Mouse (Mus musculus) heart, embryonic 13.5 days (tissue): ENCODE measurements around the gene Cybc1. TPM values are rescaled to one million over a fixed set of nuclear protein-coding genes. Genes with fewer than 3 reads are reported as not detected.

Source experiments
- ATAC-seq: fragments of 200-750 bp; cut with Nextera tagmentation; 2 replicates; pipeline ENCODE4 v1.8.0; 2017; ENCODE audit warnings: moderate TSS enrichment; ENCODE audit not compliant: insufficient number of reproducible peaks, low FRiP score, low TSS enrichment; ENCODE audit errors: extremely low read depth
- H3K27ac ChIP-seq: fragments of 300-500 bp; sonication (generic); replicated peaks from 2 replicates; pipeline ENCODE4 v1.5.1; 2015; ENCODE audit warnings: moderate library complexity, mild to moderate bottlenecking, inconsistent platforms
- H3K27me3 ChIP-seq: fragments of 300-500 bp; sonication (generic); replicated peaks from 2 replicates; pipeline ENCODE4 v1.6.1; 2015; ENCODE audit warnings: mild to moderate bottlenecking, inconsistent platforms
- H3K36me3 ChIP-seq: fragments of 300-500 bp; sonication (generic); 2 replicates; pipeline ENCODE4 v1.6.1; 2015; ENCODE audit warnings: mild to moderate bottlenecking, inconsistent platforms
- H3K4me1 ChIP-seq: fragments of 300-500 bp; sonication (generic); 2 replicates; pipeline ENCODE4 v1.6.1; 2015; ENCODE audit warnings: inconsistent platforms
- H3K4me2 ChIP-seq: fragments of 300-500 bp; sonication (generic); 2 replicates; pipeline ENCODE4 v1.6.1; 2015; ENCODE audit warnings: inconsistent platforms, mild to moderate bottlenecking, moderate library complexity
- H3K4me3 ChIP-seq: fragments of 300-500 bp; sonication (generic); 2 replicates; pipeline ENCODE4 v1.5.1; 2015; ENCODE audit warnings: moderate library complexity, mild to moderate bottlenecking, inconsistent platforms
- H3K9ac ChIP-seq: fragments of 300-500 bp; sonication (generic); 2 replicates; pipeline ENCODE4 v1.6.1; 2015; ENCODE audit warnings: inconsistent platforms, mild to moderate bottlenecking, moderate library complexity
- H3K9me3 ChIP-seq: fragments of 300-500 bp; sonication (generic); 2 replicates; pipeline ENCODE4 v1.6.1; 2016; ENCODE audit warnings: inconsistent platforms
- WGBS: fragments of 180-500 bp; shearing (Covaris S2); methylation state at CpG from one replicate; pipeline ENCODE4 v1.1.7; 2015; ENCODE audit warnings: mixed read lengths; 5-methylcytosine and 5-hydroxymethylcytosine counted together
- polyA plus RNA-seq: library from polyadenylated mRNA; unstranded; fragments of >200 nt; fragmentation: Nextera tagmentation; extraction: Ambion mirVana; gene quantifications from 2 replicates; pipeline ENCODE4 v1.2.1, GENCODE M21; 2015

Cybc1 gene
- polyA plus RNA-seq, 1 experiment from 2014 or later = 21.5 TPM

DNA sequence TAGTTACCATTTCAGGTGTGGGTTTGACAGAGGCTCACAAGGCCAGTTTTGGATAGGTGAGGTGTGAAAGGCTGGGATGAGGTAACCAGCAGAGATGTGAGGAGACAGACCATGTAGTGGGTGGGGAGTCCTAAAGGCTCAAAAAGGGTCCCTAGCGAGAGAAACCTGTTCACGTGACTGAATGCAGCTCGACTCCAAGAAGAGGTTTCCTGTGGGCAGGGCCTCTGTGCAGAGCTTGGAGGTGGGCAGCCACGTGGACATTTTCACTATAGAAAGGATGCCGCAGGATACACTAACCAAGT lies 25.3 kb downstream of the Cybc1 start:
- H3K27me3 ChIP-seq = no peaks in the 10 kb centered on the region
- H3K4me2 ChIP-seq = peak overlapping the region; percentile 87
- H3K27ac ChIP-seq = peak overlapping the region; percentile 90; the same call in 1 of the 2 replicates
- peak overlapping the region; percentile 91 for H3K9ac ChIP-seq
- WGBS = 3% methylated on average over 5 of the region's 5 CpGs
- peak overlapping the region; percentile 86 for H3K4me3 ChIP-seq
- H3K4me1 ChIP-seq = peaks cover 21% of the 10 kb centered on the region
- H3K9me3 ChIP-seq = no peaks in the 10 kb centered on the region
- peaks cover 11% of the 10 kb centered on the region for H3K36me3 ChIP-seq
- no peak for ATAC-seq

DNA sequence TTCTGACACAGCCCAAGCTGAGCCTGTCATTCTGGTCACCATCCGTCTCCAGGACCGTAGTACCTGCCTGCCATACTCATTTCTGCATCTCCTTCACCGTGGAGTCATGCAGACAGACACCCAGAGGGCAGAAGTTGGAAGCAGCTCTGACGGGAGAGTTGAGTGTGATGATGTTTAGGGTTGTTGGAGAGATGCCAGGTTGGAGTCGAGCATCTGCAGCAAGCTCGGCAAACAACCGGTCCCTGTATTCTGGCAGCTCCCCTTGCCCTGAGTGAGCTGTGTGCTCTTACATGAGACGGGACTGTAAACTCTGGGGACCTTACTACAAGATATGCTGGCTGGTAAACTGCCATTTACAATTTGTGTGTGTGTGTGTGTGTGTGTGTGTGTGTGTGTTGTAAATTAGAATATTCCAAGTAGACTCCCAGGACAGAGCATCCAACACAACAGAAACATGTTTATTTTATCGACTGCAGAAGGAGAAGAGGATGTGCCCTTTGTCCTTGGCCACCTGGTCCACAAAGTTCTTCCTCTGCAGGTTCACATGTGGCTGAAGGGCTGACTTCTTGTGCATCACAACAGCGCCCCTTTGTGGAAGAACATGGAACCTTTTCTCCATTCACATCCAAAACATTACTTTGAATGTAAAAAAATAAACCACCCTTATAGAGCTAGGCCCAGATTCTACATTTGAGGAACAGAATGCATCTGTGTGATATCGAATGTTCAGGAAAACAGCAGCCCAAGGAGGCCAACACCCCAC lies 27.5 kb downstream of the Cybc1 start:
- H3K4me3 ChIP-seq = no peak overlapping the region
- no peak overlapping the region for H3K9ac ChIP-seq
- H3K27me3 ChIP-seq = no peaks in the 10 kb centered on the region
- H3K4me2 ChIP-seq = no peak overlapping the region
- H3K27ac ChIP-seq = no peak overlapping the region
- no peak for ATAC-seq
- H3K4me1 ChIP-seq = peaks cover 21% of the 10 kb centered on the region
- no peaks in the 10 kb centered on the region for H3K36me3 ChIP-seq
- WGBS = 41% methylated on average over 11 of the region's 11 CpGs
- no peaks in the 10 kb centered on the region for H3K9me3 ChIP-seq

DNA sequence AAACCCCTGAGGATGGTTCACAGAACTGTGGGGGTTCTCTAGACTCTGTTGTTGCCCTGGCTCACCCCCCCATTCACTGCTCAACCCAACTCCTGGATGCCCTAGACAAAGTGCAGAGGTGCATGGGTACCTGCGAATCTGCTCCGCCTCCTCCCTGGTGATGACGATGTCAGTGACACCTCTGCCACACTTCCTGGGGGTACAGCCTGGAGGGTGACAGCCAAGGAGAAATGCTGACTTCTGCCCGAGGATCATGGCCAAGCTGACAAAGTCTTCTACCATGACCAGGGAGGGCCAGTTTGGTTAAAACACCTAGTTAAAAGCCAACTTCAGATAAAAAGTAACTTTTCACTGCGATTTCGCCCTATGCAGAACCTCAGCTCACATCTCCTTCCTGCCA lies 28.3 kb downstream of the Cybc1 start:
- Histone ChIP-seq H3K36me3 (0 out of 2 replicates have a peak, but pooled peaks cover 4% of the 10 kb centered on the region), H3K4me1 (peaks cover 21% of the 10 kb centered on the region), H3K9ac (no peak overlapping the region), H3K27me3 (no peaks in the 10 kb centered on the region), H3K9me3 (no peaks in the 10 kb centered on the region), H3K27ac (no peak overlapping the region), H3K4me3 (no peak overlapping the region), H3K4me2 (no peak overlapping the region)
- no peak for ATAC-seq
- WGBS = 80% methylated on average over 6 of the region's 6 CpGs

DNA sequence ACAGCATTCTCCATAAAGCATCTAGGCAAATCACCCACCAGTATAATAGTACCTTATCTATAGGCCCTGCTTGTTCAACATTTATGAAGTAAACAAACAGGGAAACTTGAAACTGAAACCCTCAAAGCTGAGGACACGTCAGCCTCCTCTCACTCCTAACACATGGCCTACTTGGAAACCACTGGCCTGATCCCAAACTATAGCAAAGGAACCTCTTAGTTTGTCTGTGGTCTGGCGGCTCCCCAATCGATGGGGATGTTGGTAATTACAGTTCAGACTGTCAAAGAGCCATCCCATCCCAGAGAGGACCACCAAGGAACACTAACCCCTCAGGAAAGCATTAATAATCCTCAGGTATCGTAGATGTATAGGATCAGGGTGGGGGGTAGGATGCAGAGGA lies 29.3 kb downstream of the Cybc1 start:
- ATAC-seq = no peak
- Histone ChIP-seq H3K4me1 (peaks cover 16% of the 10 kb centered on the region), H3K27ac (no peak overlapping the region), H3K9me3 (no peaks in the 10 kb centered on the region), H3K4me2 (no peak overlapping the region), H3K4me3 (no peak overlapping the region), H3K27me3 (no peaks in the 10 kb centered on the region), H3K9ac (no peak overlapping the region), H3K36me3 (peaks cover 6% of the 10 kb centered on the region; the same call in 1 of the 2 replicates)
- WGBS = 76% methylated on average over 4 of the region's 4 CpGs

DNA sequence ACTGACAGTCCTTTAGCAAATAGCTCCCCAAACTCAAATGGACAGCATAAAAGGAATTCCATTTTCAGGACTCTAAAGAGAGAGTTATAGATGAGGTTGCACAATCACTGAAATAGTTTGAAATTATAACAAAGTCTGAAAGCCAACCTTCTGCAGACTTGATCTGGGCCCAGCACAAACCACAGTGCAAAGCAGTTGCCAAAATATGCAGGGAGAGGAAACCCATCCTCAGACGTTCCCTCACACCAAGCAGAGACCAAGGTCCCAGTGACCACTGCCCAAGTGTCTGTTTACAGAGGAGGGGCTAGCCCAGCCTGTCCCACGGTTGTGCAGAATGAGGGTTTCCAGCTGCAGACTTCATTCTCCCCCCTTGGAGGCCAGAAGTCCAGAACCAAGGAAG lies 30.5 kb downstream of the Cybc1 start:
- Histone ChIP-seq H3K9me3 (no peaks in the 10 kb centered on the region), H3K4me3 (no peak overlapping the region), H3K4me1 (peaks cover 10% of the 10 kb centered on the region), H3K9ac (no peak overlapping the region), H3K27me3 (no peaks in the 10 kb centered on the region), H3K36me3 (peaks cover 12% of the 10 kb centered on the region; the same call in 1 of the 2 replicates), H3K4me2 (no peak overlapping the region), H3K27ac (no peak overlapping the region)
- ATAC-seq = no peak
- 47% methylated on average over 2 of the region's 2 CpGs for WGBS

DNA sequence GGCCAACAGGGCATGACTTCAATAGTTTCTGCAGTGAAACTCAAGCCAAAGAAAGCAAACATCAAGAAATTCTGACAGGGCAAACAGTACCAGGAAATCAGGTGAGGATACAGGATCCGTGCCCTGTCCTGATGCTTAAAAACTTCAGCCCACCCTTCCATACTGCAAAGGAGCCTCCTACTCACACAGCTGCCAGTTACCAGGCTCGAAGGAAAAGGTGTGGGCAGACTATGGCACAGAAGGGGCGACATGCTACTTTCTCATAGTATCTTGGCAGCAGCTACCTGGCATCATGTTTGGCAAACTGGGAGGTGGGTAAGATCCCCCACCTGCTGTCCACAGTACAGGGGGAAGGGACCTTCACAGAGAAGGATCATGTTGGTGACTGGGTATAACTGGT lies 35.7 kb downstream of the Cybc1 start:
- Histone ChIP-seq H3K4me1 (no peaks in the 10 kb centered on the region), H3K27me3 (no peaks in the 10 kb centered on the region), H3K4me2 (no peak overlapping the region), H3K4me3 (no peak overlapping the region), H3K9ac (no peak overlapping the region), H3K9me3 (no peaks in the 10 kb centered on the region), H3K27ac (no peak overlapping the region), H3K36me3 (peaks cover 20% of the 10 kb centered on the region; the same call in 1 of the 2 replicates)
- no peak for ATAC-seq
- 83% methylated on average over 3 of the region's 3 CpGs for WGBS

DNA sequence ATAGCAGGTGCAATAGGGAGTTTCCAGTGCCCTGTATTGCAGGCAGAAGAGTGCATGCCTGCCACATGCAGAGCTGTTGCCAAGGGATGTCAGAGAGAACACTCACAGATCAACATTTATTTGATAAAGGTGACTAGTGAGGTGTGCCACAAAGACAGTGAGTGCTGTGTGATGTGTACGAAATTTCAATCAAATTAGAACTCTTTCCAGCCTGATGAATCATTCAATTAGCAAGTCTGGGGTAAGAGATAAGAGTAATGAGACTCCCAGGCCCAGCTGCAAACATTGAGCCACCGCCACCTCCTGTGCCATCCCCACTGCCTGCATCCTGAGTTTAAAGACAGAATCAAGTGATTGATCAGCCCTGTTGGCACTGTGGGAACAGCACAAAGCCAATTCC lies 36.4 kb downstream of the Cybc1 start:
- Histone ChIP-seq H3K36me3 (peaks cover 22% of the 10 kb centered on the region), H3K27ac (no peak overlapping the region), H3K27me3 (no peaks in the 10 kb centered on the region), H3K4me3 (no peak overlapping the region), H3K9ac (no peak overlapping the region), H3K9me3 (no peaks in the 10 kb centered on the region), H3K4me1 (no peaks in the 10 kb centered on the region), H3K4me2 (no peak overlapping the region)
- ATAC-seq = no peak
- 56% methylated on average over 2 of the region's 2 CpGs for WGBS

DNA sequence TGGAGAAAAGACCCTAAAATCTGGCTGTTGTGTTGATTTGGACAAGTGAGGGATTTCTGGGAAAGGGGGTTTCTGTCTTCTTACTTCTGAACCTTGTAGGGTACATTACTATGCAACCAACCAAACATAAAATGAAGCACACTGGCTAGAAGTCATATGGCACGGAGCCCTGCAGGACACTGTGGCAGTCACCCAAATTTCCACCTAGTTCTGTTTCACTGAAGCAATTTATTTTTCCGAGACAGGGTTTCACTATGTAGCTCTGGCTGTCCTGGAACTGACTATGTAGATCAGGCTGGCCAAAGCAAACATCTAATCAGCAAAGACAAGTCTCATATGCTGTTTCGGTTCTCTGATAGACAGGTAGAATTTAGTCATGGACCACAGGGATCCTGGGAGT lies 39.4 kb downstream of the Cybc1 start:
- WGBS = 64% methylated on average over 3 of the region's 3 CpGs
- no peak overlapping the region for H3K4me3 ChIP-seq

DNA sequence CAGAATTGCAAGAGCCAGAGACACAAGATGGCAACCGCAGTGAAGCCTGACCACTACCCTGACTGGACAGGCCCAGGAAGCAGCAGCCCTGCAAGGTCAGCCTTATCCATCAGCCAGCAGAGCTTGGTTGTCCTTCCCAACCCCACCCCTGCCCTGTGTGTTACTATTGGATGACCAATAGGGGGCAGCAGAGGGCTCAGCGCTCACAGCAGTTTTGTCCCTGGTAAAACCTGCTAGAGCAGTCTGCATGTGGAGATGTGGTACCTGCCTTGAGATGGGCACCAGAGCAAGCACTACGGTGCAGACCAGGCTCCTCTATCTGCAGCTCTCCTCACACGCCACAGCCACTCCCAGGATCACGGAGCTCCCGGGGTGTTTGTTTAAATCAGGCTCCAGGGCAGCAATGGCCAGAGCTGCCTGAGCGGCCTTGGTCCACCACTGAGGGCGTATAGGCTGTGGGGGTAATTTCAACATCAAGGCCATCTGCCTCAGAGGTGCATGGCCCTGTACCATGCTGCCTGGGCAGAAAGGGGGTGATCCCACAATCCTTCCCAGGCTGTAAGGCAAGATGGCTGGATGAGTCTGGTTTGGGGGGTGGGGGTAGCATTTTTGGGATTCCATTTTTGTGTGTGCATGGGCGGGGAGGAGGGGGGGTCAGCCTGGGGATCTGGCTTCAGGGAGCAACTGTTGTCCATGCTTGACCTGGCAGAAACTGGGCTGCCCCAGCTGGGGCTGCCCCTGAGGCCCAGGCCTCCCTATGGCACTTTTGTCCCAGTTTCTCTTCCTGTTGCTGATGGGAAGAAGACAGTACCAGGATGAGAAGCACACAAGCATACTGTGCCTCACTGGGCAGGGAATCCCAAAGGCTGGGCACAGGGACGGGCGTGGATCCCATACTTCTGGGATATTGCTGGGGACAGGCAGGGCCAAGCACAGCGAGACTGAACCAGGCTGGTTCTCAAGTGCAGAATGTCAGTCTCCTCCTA lies 52.5 kb downstream of the Cybc1 start:
- H3K4me2 ChIP-seq = no peak overlapping the region
- ATAC-seq = no peak
- H3K9me3 ChIP-seq = no peaks in the 10 kb centered on the region
- peaks cover 16% of the 10 kb centered on the region; the same call in 1 of the 2 replicates for H3K4me1 ChIP-seq
- H3K36me3 ChIP-seq = peaks cover 4% of the 10 kb centered on the region
- no peak overlapping the region for H3K9ac ChIP-seq
- H3K4me3 ChIP-seq = no peak overlapping the region
- 53% methylated on average over 12 of the region's 12 CpGs for WGBS
- H3K27ac ChIP-seq = no peak overlapping the region
- no peaks in the 10 kb centered on the region for H3K27me3 ChIP-seq

More for the DNA sequence above, 39.4 kb downstream of the Cybc1 start:
- Histone ChIP-seq H3K9me3 (no peaks in the 10 kb centered on the region), H3K27me3 (no peaks in the 10 kb centered on the region), H3K36me3 (peaks cover 21% of the 10 kb centered on the region), H3K4me2 (no peak overlapping the region), H3K27ac (no peak overlapping the region), H3K9ac (no peak overlapping the region), H3K4me1 (no peaks in the 10 kb centered on the region)
- ATAC-seq = no peak

DNA sequence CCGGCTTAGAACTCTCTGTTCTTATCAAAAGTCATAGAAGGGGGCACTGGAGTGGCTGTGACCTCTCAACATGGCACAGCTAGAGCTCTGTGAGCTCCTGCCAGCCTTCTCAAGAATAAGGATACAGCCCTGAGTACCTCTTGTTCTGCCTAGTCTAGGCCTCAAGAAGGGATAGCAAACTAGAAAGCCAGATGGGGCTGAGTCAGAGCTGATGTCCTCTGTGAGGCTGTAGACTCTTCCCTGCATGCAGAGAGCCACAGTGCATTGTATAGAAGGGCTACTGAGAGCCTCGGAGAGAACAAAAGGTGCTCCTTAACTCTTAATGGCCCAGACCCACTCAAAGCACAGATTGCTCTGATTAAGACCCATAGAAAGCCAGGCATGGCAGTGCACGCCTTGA lies 54.9 kb downstream of the Cybc1 start:
- Histone ChIP-seq H3K4me3 (no peak overlapping the region), H3K9me3 (no peaks in the 10 kb centered on the region), H3K27ac (no peak overlapping the region), H3K27me3 (no peaks in the 10 kb centered on the region), H3K4me2 (no peak overlapping the region), H3K36me3 (no peaks in the 10 kb centered on the region), H3K9ac (no peak overlapping the region), H3K4me1 (peaks cover 16% of the 10 kb centered on the region; the same call in 1 of the 2 replicates)
- 57% methylated on average over 3 of the region's 3 CpGs for WGBS
- no peak for ATAC-seq

DNA sequence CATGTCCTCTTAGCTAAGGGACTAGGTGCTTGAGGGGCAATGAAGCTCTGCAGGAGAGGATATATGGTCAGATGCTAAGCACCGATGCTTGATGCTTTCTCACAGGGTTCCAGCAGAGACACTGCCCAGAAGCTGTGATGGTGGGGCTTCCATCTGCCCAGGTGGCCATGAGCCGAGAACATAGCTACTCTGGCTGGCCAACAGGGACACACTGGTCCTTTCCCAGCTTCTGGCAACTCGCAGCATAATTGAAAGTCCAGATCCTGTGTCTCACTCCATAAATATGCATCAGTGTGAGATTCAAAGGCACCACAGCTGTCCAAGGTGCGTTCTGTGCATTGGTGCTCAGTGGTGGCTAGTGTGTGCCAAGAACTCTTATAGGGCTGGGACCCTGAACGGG lies 55.9 kb downstream of the Cybc1 start:
- no peaks in the 10 kb centered on the region for H3K9me3 ChIP-seq
- no peaks in the 10 kb centered on the region for H3K27me3 ChIP-seq
- ATAC-seq = no peak
- H3K27ac ChIP-seq = no peak overlapping the region
- 76% methylated on average over 5 of the region's 5 CpGs for WGBS
- no peak overlapping the region for H3K4me3 ChIP-seq
- no peak overlapping the region for H3K9ac ChIP-seq
- no peaks in the 10 kb centered on the region for H3K36me3 ChIP-seq
- no peak overlapping the region for H3K4me2 ChIP-seq
- peaks cover 16% of the 10 kb centered on the region; the same call in 1 of the 2 replicates for H3K4me1 ChIP-seq
